Mouse (Mus musculus): ENCODE measurements around the gene Hist1h2ab. TPM values are rescaled to one million over a fixed set of nuclear protein-coding genes. Genes with fewer than 3 reads are reported as not detected.
"Not testable (repeated sequence)": the region's sequence is repeated elsewhere in the genome, so short reads cannot be mapped to it uniquely, and the experiment has no call there.

Hist1h2ab gene
- polyA plus RNA-seq, 2 experiments: 39.0 to 40.4 TPM

GRCm38 (mm10) chr13:23745381-23746161 is 5.4 kb upstream of the Hist1h2ab start, which contains the start of gene Hist1h3c:
Hist1h3c (minus strand) TSS chr13:23745602.
- H3K9ac ChIP-seq (ENCODE audit: low read depth, low read length, severe bottlenecking): peak within 1 kb of the TSS; percentile 59
- DNase-seq (ENCODE audit: low spot score): peak; percentile 95
- H3K4me1 ChIP-seq (ENCODE audit: control insufficient read depth, insufficient read depth, low read length): peaks cover 16% of the 10 kb centered on the region
- TF ChIP-seq POLR2A (IDR thresholded peaks at IDR 0.05; ENCODE audit: borderline replicate concordance, extremely low read depth, insufficient read depth, insufficient read length): no peak; the same call in 1 of the 2 replicates
- H3K4me2 ChIP-seq (replicated peaks; ENCODE audit: low read depth, low read length, severe bottlenecking): peak within 1 kb of the TSS; percentile 69
- H3K4me3 ChIP-seq (replicated peaks; ENCODE audit: low read length): peak within 1 kb of the TSS; percentile 42
- no peaks in the 10 kb centered on the region for H3K27me3 ChIP-seq (ENCODE audit: control insufficient read depth, insufficient read depth, low read length)
- no peaks in the 10 kb centered on the region for H3K36me3 ChIP-seq (ENCODE audit: control insufficient read depth, insufficient read depth, low read length)
- WGBS: under 1% methylated on average over 23 of the region's 28 CpGs
- no peaks in the 10 kb centered on the region for H3K9me3 ChIP-seq (ENCODE audit: control insufficient read depth, low read length)
- ATAC-seq (ENCODE audit: low FRiP score, low read depth): peak; percentile 71
- peak within 1 kb of the TSS; percentile 96 for H3K27ac ChIP-seq (replicated peaks; ENCODE audit: low read depth, low read length)

- Histone ChIP-seq H3K9ac (ENCODE audit: low read depth, low read length, severe bottlenecking) (peak within 1 kb of the TSS; percentile 59), H3K27ac (replicated peaks; ENCODE audit: low read depth, low read length) (peak within 1 kb of the TSS; percentile 96), H3K4me3 (replicated peaks; ENCODE audit: low read length) (peak within 1 kb of the TSS; percentile 42), H3K4me1 (ENCODE audit: control insufficient read depth, insufficient read depth, low read length) (0 out of 2 replicates have a peak, but pooled peaks cover 11% of the 10 kb centered on the region), H3K4me2 (replicated peaks; ENCODE audit: low read depth, low read length, severe bottlenecking) (peak within 1 kb of the TSS; percentile 69)
- peak; percentile 95 for DNase-seq (ENCODE audit: low spot score)
- not testable (repeated sequence) for H3K36me3 ChIP-seq (ENCODE audit: control insufficient read depth, insufficient read depth, low read length); H3K9me3 ChIP-seq (ENCODE audit: control insufficient read depth, low read length); H3K27me3 ChIP-seq (ENCODE audit: control insufficient read depth, insufficient read depth, low read length)
- peak; percentile 63; the same call in 1 of the 2 replicates for TF ChIP-seq POLR2A (IDR thresholded peaks at IDR 0.05; ENCODE audit: borderline replicate concordance, extremely low read depth, insufficient read depth, insufficient read length)
- WGBS: 1% methylated on average over 32 of the region's 58 CpGs
- ATAC-seq (ENCODE audit: low FRiP score, low read depth): peak; percentile 87
These were observed 4.5 kb upstream of the Hist1h2ab start, which contains the start of gene Hist1h2bb for GRCm38 (mm10) chr13:23746201-23747080. Hist1h2bb (plus strand) TSS chr13:23746734.

GRCm38 (mm10) chr13:23747081-23747891 is 3.6 kb upstream of the Hist1h2ab start:
- Histone ChIP-seq H3K27me3 (ENCODE audit: control insufficient read depth, insufficient read depth, low read length) (no peaks in the 10 kb centered on the region), H3K4me3 (replicated peaks; ENCODE audit: low read length) (peak overlapping the region; percentile 42), H3K9me3 (ENCODE audit: control insufficient read depth, low read length) (no peaks in the 10 kb centered on the region), H3K4me2 (replicated peaks; ENCODE audit: low read depth, low read length, severe bottlenecking) (peak overlapping the region; percentile 54), H3K27ac (replicated peaks; ENCODE audit: low read depth, low read length) (peak overlapping the region; percentile 96), H3K36me3 (ENCODE audit: control insufficient read depth, insufficient read depth, low read length) (no peaks in the 10 kb centered on the region), H3K9ac (ENCODE audit: low read depth, low read length, severe bottlenecking) (peak overlapping the region; percentile 52), H3K4me1 (ENCODE audit: control insufficient read depth, insufficient read depth, low read length) (0 out of 2 replicates have a peak, but pooled peaks cover 11% of the 10 kb centered on the region)
- DNase-seq (ENCODE audit: low spot score): peak; percentile 28
- 0 out of 2 replicates have a peak, but pooled peaks have one; percentile 12 for TF ChIP-seq POLR2A (IDR thresholded peaks at IDR 0.05; ENCODE audit: borderline replicate concordance, extremely low read depth, insufficient read depth, insufficient read length)
- ATAC-seq (ENCODE audit: low FRiP score, low read depth): 0 out of 2 replicates have a peak, but pooled peaks have one; percentile 0
- 4% methylated on average over 9 of the region's 13 CpGs for WGBS

GRCm38 (mm10) chr13:23747892-23748288 is 3.0 kb upstream of the Hist1h2ab start:
- DNase-seq (ENCODE audit: low spot score): no peak
- peak overlapping the region; percentile 54; the same call in 1 of the 2 replicates for H3K4me2 ChIP-seq (replicated peaks; ENCODE audit: low read depth, low read length, severe bottlenecking)
- peak overlapping the region; percentile 42; the same call in 1 of the 2 replicates for H3K4me3 ChIP-seq (replicated peaks; ENCODE audit: low read length)
- H3K36me3 ChIP-seq (ENCODE audit: control insufficient read depth, insufficient read depth, low read length): no peaks in the 10 kb centered on the region
- H3K27me3 ChIP-seq (ENCODE audit: control insufficient read depth, insufficient read depth, low read length): no peaks in the 10 kb centered on the region
- no peak overlapping the region for H3K9ac ChIP-seq (ENCODE audit: low read depth, low read length, severe bottlenecking)
- ATAC-seq (ENCODE audit: low FRiP score, low read depth): no peak
- peak overlapping the region; percentile 96 for H3K27ac ChIP-seq (replicated peaks; ENCODE audit: low read depth, low read length)
- whole genome bisulfite sequencing: 11% methylated on average over 4 of the region's 4 CpGs
- peaks cover 12% of the 10 kb centered on the region; the same call in 1 of the 2 replicates for H3K4me1 ChIP-seq (ENCODE audit: control insufficient read depth, insufficient read depth, low read length)
- H3K9me3 ChIP-seq (ENCODE audit: control insufficient read depth, low read length): no peaks in the 10 kb centered on the region
- no peak for TF ChIP-seq POLR2A (IDR thresholded peaks at IDR 0.05; ENCODE audit: borderline replicate concordance, extremely low read depth, insufficient read depth, insufficient read length)

Measured in limb, embryonic 14.5 days (tissue).